Mouse (Mus musculus): Measurements from ENCODE around the gene Slc16a12. TPM values are rescaled to one million over a fixed set of nuclear protein-coding genes. Genes with fewer than 3 reads are reported as not detected.
A peak's percentile ranks its signal among the peaks of the same experiment; 100 is the strongest.
"Not testable (repeated sequence)": the region's sequence is repeated elsewhere in the genome, so short reads cannot be mapped to it uniquely, and the experiment has no call there.

The Slc16a12 gene
- total RNA-seq, 4 experiments from 2014 or later, result 0.34 to 1.8 (median 0.44) TPM

DNA sequence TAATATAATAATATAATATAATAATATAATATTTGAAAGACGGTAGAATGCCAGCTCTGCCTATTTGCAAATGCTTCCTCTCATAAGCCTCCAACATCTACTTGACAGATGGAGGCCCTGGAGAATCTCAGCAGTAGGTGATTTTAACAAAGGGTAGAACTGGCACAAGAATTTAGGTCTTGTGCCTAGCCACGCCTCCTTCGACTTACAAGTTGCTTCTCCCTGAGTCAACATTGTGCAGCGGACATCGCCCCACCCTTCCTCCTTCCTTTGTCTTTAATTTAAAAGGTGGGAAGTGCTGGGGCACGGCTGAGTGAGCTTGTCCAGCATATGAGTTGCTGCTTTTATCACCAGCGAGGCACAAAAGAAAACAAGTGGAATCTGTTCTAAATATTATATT lies 73.6 kb downstream of the Slc16a12 start:
- no peak for DNase-seq (ENCODE audit: low spot score in 2 of 2)

DNA sequence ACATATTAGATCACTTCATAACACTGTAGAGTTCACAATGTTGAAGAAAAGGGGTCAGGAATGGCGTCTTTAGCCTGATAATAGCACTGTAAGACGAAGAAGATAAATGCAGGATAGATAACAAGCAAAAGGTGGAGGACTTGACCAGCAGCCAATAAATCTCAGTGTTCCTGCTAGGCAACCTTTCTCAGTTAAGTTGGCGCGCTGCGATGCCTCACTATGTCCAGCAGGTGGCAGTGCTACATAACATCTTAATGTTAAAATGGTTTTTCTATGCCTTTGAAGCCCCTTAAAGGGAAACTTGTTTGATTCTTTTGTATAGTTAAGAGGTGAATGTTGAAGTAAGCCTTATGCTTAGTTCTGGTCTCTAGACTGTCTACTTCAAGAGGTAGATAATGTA lies 81.0 kb downstream of the Slc16a12 start:
- DNase-seq (ENCODE audit: low spot score in 2 of 2), result peak; percentile 20 to 39

DNA sequence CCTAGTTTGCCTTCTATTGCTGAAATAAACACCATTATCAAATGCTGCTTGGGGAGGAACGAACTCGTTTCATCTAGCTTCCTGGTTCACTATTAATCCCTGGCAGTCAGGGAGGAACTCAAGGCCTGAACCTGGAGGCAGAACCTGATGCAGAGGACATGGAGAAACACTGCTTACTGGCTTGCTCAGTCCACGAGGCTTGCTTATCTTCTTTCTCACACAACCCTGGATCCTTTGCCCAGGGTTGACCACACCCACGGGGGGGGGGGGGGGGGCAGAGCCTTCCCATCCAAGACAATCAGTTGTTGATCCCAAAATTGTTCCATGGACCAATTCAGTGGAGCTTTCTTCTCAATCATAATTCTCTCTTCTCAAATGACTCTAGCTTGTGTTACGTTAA lies 84.3 kb downstream of the Slc16a12 start:
- DNase-seq (ENCODE audit: low spot score in 2 of 2), result no peak

DNA sequence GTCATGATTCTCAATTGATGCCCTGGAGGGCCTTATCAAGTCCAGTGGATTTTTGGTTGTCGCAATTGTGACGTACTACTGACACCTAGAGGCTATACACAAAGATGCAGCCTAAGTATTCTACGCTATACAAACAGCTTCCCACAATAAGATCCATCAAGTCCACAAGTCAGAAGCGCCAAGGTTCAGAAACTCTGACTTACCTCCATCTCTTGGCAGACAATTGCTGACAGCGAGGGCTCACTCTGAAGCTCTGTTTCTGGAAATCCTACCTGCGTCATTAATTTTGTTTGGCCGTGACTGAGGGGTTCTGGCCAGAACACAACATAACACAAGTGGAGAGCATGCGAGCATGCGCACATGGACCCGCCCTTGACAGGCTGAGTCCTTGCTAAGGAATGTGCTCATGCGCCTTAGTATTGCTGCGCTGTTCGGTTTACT lies 85.0 kb downstream of the Slc16a12 start:
- DNase-seq (ENCODE audit: low spot score in 2 of 2), result peak; percentile 13 to 48

DNA sequence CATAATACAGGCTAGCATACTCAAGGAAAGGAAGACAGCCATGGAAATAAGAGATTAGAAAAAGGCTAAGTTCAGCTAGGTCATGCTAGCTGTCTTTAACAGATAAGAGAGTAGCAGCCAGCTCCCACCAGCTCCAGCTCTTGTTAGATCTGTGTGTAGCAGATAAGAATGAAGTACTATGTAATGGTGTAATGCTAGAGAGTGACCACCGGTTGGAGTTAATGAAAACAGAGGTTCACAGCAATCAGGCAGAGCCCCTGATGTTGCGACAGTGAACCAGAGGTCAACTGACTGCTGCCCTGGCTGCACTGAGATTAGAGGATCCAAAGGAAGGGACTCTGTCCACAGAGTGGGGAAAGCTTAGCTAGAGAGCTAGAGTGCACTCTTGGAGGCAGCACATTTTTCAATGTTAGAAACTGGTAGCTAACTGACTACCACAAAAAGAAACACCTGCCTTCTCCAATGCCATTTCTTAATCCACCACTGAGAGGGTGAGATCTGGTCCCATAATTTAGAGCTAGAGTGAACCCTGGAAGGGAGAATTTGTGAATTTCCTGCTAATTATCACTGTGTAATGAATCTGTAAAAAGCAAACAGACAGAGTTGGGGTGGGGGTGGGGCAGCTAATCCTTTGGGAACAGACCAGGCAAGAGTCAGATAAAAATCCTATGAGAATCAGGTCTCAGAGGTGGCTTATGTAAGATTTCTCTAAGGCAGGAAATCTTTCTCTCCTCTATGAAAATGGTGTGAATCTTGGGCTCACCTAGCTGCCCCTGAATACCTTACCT lies 90.4 kb downstream of the Slc16a12 start:
- no peak for DNase-seq (ENCODE audit: low spot score in 2 of 2)

GRCm38 (mm10) chr19:34655227-34655805 lies 91.8 kb downstream of the Slc16a12 start:
- no peak for DNase-seq (ENCODE audit: low spot score in 2 of 2)

GRCm38 (mm10) chr19:34650997-34651396 lies 96.1 kb downstream of the Slc16a12 start:
- DNase-seq (ENCODE audit: low spot score in 2 of 2), result no peak

- DNase-seq (ENCODE audit: low spot score in 2 of 2), result no peak
Measured at GRCm38 (mm10) chr19:34650276-34650675, 96.8 kb downstream of the Slc16a12 start.

DNA sequence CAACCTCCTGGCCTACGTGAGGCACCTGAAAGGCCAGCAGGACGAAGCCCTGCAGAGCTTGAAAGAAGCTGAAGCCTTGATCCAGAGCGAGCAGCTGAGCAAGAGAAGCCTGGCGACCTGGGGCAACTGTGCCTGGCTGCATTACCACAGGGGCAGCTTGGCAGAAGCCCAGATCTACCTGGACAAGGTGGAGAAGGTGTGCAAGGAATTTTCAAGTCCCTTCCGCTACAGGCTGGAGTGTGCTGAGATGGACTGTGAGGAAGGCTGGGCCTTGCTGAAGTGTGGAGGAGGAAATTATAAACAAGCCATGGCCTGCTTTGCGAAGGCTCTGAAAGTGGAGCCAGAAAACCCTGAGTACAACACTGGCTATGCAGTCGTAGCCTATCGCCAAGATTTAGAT lies 99.5 kb downstream of the Slc16a12 start:
- DNase-seq (ENCODE audit: low spot score in 2 of 2), result not testable (repeated sequence)

DNA sequence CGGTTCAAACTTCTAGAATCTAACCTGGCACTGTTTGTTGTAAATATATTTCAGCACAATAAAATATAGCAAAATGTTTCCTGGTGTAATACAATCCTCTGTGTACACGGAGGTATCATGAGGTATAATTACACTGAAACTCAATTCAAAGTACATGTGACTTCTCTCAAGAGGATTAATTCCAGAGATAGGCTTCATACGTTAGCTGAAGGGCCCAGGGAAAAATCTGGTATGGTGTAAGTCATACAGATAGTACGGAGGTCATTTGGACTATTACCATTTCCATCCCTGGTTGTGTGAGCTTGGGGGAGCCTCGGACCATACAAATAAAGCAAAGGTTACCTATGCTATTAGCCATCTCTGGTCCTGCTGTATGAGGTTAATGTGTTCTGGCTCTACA lies 104.5 kb downstream of the Slc16a12 start:
- DNase-seq (ENCODE audit: low spot score in 2 of 2), result no peak

DNA sequence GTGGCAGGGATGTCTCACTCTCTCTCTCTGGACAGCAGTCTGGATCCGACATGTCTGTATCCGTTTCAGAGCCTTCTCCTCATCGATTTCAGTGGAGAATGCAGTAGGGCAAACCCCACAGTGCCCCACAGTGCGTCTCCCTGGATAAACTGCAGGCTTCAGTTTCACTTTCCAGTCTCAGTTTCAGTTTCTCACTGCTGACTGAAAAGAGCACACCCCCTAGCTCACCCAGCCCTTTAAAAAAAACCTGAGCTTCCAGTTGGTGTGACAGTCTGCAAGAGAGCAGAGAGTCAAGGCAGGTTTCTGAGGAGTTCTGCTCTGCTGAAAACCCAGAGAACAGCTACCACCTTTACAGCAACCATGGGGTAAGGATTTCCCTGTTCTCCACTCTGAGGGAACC lies 106.5 kb downstream of the Slc16a12 start, which contains the start of the genes Ifit1bl2 and Ifit1:
TSS of gene Ifit1bl2 (minus strand) at position 121 of the 400 bp plus-strand sequence.
TSS of gene Ifit1 (plus strand) at position 249 of the 400 bp plus-strand sequence.
- DNase-seq (ENCODE audit: low spot score in 2 of 2), result no peak

DNA sequence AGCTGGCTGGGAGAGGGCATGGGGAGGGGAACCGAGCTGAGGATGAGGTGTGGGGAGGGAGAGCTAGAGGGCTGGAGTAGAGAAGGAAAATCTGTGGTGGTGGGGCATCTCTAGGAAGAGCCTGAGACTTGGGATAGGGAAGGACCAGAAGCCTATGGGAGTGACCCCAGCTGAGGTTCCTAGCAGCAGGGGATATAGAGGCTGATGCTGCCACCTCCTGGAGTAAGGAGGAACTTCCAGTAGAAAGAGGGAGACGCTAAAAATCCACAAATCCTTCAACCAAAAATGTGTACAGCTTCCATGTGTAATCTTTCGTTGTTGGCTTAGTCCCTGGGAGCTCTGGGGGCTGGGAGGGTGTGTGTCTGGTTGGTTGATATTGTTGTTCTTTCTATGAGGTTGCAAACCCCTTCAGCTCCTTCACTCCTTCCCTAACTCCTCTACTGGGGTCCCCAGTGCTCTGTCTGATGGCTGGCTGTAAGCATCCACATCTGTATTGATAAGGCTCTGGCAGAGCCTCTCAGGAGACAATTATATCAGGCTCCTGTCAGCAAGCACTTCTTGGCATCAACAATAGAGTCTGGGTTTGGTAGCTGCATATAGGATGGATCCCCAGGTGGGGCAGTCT lies 110.0 kb downstream of the Slc16a12 start:
- DNase-seq (ENCODE audit: low spot score in 2 of 2), result peak; percentile 18 to 24

DNA sequence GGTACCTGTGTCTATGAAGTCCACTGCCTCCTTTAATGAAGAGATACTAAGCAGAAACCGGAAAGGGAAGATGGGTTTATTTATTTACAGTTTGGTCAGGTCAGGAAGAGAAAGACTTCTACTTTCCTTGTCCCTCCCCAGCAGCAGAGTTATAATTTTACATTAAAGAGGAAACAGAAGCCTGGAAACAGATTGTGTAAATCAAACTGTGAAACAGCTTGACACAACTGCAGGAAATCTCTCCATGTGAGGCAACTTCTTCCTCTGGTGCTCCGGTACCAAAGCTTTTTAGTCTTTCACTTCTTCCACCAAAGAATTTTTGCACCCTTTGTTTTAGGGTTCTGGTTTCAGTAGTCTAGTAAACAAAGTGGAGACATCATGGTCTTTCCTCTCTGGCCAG lies 113.6 kb downstream of the Slc16a12 start:
- DNase-seq (ENCODE audit: low spot score in 2 of 2), result no peak

GRCm38 (mm10) chr19:34631487-34631886 lies 115.6 kb downstream of the Slc16a12 start:
- DNase-seq (ENCODE audit: low spot score in 2 of 2), result no peak

DNA sequence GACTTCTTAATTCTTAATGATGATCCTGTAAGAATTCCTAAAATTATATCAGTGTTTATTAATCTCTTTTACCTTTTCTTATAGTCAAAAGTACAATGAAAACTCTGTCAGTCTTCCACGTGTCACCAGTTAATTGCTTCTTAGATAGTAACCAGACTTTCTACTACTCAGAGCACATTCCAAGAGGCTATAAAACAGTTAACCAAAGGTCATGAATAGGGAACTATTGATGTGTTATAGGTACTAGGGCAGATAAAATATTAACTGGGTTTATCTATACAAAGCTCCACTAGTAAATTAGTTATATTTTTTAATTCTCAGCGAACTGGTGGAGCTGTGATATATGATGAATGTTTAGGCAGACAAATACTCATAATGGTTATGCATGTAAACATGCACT lies 119.6 kb downstream of the Slc16a12 start:
- no peak for DNase-seq (ENCODE audit: low spot score in 2 of 2)

GRCm38 (mm10) chr19:34624663-34625062 lies 122.4 kb downstream of the Slc16a12 start:
- DNase-seq (ENCODE audit: low spot score in 2 of 2), result no peak

DNA sequence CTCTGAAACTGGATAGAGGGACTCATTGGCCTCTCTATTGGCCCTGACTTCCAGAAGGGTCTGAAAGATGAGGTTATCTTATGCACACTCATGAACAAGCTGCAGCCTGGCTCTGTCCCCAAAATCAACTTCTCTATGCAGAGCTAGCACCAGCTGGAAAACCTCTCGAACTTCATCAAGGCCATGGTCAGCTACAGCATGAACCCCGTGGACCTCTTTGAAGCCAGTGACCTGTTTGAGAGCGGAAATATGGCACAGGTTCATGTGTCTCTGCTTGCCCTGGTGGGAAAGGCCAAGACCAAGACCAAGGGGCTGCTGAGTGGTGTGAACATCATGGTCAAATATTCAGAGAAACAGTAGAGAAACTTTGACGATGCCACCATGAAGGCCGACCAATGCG lies 123.3 kb downstream of the Slc16a12 start:
- no peak for DNase-seq (ENCODE audit: low spot score in 2 of 2)

DNA sequence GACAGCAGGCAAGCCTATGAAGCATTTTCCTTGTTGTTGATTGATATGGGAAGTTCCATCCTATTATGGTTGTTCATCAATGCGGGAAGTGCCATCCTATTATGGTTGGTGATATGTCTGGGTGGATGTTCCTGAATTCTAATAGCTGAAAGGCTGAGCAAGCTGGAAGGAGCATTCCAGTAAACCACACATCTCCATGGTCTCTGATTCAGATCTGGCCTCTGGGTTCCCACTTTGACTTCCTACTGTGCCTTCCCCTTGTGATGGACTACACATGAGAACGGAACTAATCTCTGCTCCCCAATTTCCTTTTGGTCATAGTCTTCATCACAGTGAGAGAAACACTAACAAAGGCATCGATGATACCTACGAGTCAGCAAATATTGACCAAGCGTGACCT lies 126.2 kb downstream of the Slc16a12 start:
- no peak for DNase-seq (ENCODE audit: low spot score in 2 of 2)

All from gastrocnemius, adult 8-10 months (tissue).